Mouse (Mus musculus) olfactory bulb, adult 2 months (tissue): Measurements from ENCODE around the gene 1700003F12Rik. TPM values are rescaled to one million over a fixed set of nuclear protein-coding genes. Genes with fewer than 3 reads are reported as not detected.

Experiments
- H3K27ac ChIP-seq: fragments of 200-500 bp; 2 replicates; pipeline ENCODE4 v1.5.1; 2012; ENCODE audit warnings: low read depth, low read length; ENCODE audit not compliant: insufficient read depth
- H3K4me1 ChIP-seq: fragments of 200-500 bp; 2 replicates; pipeline ENCODE4 v1.6.1; 2012; ENCODE audit warnings: low read length; ENCODE audit not compliant: control insufficient read depth, insufficient read depth
- H3K4me3 ChIP-seq: fragments of 200-500 bp; 2 replicates; pipeline ENCODE4 v1.5.1; 2012; ENCODE audit warnings: mild to moderate bottlenecking, low read depth, low read length, moderate library complexity; ENCODE audit not compliant: insufficient read depth
- CTCF ChIP-seq: fragments of 200-500 bp; IDR thresholded peaks from 2 replicates; pipeline ENCODE4 v1.5.1; 2012; ENCODE audit warnings: low read depth, mild to moderate bottlenecking, low read length, moderate library complexity; ENCODE audit not compliant: insufficient read depth
- POLR2A ChIP-seq: fragments of 200-500 bp; IDR thresholded peaks from 2 replicates; pipeline ENCODE4 v1.6.1; 2012; ENCODE audit warnings: mild to moderate bottlenecking, low read depth, low read length, moderate library complexity; ENCODE audit not compliant: insufficient read depth
- WGBS: fragments of 180-500 bp; shearing (Covaris S2); methylation state at CpG from one replicate; pipeline ENCODE4 v1.1.7; 2018; 5-methylcytosine and 5-hydroxymethylcytosine counted together
- polyA plus RNA-seq: library from polyadenylated mRNA; stranded (reverse); fragments of >200 nt; gene quantifications from 2 replicates; pipeline ENCODE4 v1.2.4, GENCODE M21; 2012; ENCODE audit warnings: low replicate concordance; ENCODE audit not compliant: missing spikeins, insufficient read depth, insufficient read length

Gene 1700003F12Rik
- polyA plus RNA-seq, 1 experiment = not detected

DNA sequence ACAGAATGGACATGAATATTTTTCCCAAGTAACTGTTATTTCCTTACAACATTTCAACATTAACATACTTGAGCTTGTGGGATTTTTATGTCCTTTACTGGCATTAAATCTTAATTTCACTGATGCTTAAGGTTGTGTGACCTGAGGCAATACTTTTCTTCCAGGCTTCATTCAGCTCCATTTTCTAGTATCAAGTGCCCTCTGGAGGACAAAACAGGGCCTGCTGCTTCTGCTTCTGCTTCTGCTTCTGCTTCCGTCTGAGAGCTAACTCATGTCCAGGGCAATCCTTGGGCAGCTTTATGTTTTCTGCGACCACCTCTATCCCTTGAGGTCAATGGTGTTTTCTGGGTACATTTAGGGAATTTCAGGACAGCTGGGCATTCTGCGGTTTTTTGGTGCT, 7.2 kb upstream of the 1700003F12Rik start:
- TF ChIP-seq POLR2A (no peak), CTCF (no peak)
- no peak overlapping the region for H3K27ac ChIP-seq
- H3K4me3 ChIP-seq = no peak overlapping the region
- peaks cover 18% of the 10 kb centered on the region for H3K4me1 ChIP-seq
- WGBS = 70% methylated on average over 3 of the region's 3 CpGs

DNA sequence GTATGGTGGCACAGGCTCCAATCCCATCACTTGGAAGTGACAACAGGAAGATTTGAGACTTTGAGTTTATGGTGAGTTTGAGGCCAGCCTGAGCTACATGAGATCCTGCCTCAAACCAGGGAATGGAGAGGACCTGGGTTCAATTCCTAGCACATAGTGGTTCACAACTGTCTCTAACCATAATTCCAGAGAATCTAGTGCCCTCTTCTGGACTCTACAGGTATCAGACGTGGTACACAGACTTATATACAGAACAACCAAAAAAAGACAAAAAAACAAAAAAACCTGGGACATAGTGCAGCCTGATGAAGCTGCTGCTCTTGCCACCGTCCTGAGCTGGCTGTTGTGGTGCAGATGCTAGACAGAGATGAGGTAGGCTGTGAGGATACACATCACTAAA, 5.3 kb upstream of the 1700003F12Rik start:
- TF ChIP-seq POLR2A = no peak
- no peak for TF ChIP-seq CTCF
- 90% methylated on average over 2 of the region's 2 CpGs for WGBS
- peaks cover 20% of the 10 kb centered on the region for H3K4me1 ChIP-seq
- H3K27ac ChIP-seq = no peak overlapping the region
- no peak overlapping the region for H3K4me3 ChIP-seq

GRCm38 (mm10) chr2:154543567-154544347, 3.1 kb upstream of the 1700003F12Rik start:
- no peak overlapping the region for H3K4me3 ChIP-seq
- peak overlapping the region; percentile 59 for H3K27ac ChIP-seq
- TF ChIP-seq POLR2A (no peak), CTCF (no peak)
- H3K4me1 ChIP-seq = peaks cover 18% of the 10 kb centered on the region
- WGBS = 52% methylated on average over 9 of the region's 9 CpGs

- peaks cover 46% of the 10 kb centered on the region for H3K4me1 ChIP-seq
- WGBS = 71% methylated on average over 3 of the region's 3 CpGs
- TF ChIP-seq POLR2A (no peak), CTCF (no peak)
- H3K4me3 ChIP-seq = no peak overlapping the region
- no peak overlapping the region for H3K27ac ChIP-seq
Measured at GRCm38 (mm10) chr2:154548688-154549087, 1.8 kb downstream of the 1700003F12Rik start.

DNA sequence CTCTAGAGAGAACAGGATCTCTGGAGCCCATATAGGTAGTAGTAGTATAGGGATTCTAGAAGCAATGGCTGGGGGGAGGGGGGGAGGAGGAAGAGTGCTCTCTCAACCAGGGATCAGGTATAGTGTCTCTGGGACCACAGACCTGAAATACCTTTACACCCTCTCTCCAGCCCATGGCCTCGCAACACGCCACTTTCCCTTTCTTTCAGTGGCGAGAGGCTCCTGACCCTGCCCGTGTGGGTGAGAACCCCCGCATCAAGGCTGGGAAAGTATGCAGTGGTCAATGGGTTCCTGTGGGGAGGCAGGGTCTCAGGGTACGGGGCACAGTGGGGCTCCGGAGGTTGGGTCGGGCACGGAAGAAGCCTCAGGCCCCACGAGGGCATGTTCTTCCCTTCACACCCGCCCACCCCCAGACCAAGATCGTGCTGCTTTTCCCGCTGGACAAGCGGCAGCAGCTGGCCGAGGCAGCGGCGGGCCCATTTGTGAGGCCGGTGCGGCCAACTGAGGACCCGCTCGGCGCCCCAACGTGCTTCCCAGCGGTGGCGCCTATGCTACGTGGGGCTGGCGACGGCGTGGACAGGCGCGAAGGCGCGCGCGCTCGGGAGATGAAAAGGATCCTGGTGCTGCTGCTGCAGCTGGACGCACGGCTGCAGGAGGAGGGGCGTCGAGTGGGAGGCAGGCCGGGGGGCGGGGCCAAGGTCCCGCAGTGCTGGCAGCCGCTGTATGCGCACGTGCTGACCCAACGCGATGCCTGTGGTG, 2.4 kb downstream of the 1700003F12Rik start:
- no peak for TF ChIP-seq CTCF
- TF ChIP-seq POLR2A = no peak; the same call in 1 of the 2 replicates
- Histone ChIP-seq H3K27ac (no peak overlapping the region), H3K4me3 (peak overlapping the region; percentile 28), H3K4me1 (peaks cover 43% of the 10 kb centered on the region)
- WGBS = 11% methylated on average over 48 of the region's 48 CpGs

DNA sequence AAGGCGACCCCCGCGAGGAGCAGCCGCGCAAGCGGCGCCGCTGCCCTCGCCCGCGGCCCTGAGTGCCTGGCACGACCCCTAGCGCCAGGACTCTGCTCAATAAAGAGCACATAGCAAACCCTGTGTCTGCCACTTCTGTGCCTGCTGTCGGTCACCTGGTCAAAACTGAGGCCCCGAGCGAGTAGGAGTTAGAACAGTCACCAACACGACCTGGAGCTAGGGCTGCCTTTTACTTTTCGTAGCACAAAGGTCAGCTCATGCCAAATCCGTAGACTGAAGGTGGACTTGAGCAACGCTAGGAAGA, 3.0 kb downstream of the 1700003F12Rik start:
- 14% methylated on average over 20 of the region's 20 CpGs for WGBS
- peak overlapping the region; percentile 28 for H3K4me3 ChIP-seq
- no peak; the same call in 1 of the 2 replicates for TF ChIP-seq POLR2A
- 0 out of 2 replicates have a peak, but pooled peaks have one; percentile 28 for TF ChIP-seq CTCF

DNA sequence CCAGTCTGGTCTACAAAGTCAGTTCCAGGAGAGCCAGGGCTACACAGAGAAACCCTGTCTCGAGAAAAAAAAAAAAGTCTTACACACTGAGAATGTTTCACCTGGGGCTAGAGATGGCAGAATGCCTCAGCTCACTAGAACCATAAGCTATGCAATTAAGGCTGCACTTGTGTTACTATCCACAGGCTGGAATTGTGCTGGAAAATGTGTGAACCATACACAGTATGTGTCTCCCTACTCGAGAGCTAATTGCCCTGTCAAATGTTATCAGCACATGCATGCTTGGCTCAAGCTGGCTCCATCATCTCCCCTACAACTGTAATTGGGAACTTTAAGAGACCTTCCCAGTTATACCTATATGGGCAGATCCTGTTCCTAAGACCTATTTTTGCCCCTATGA, 4.1 kb downstream of the 1700003F12Rik start:
- Histone ChIP-seq H3K4me1 (peaks cover 50% of the 10 kb centered on the region), H3K4me3 (no peak overlapping the region), H3K27ac (no peak overlapping the region)
- WGBS = 56% methylated on average over 2 of the region's 2 CpGs
- no peak for TF ChIP-seq CTCF
- no peak for TF ChIP-seq POLR2A

More for the DNA sequence above, 3.0 kb downstream of the 1700003F12Rik start:
- Histone ChIP-seq H3K27ac (no peak overlapping the region), H3K4me1 (peaks cover 44% of the 10 kb centered on the region)

- 91% methylated on average over 4 of the region's 4 CpGs for WGBS
- 0 out of 2 replicates have a peak within 1 kb of the TSS, but pooled peaks have one; percentile 10 for H3K4me3 ChIP-seq
- TF ChIP-seq CTCF (no peak), POLR2A (no peak)
- H3K4me1 ChIP-seq = peaks cover 55% of the 10 kb centered on the region
- no peak within 1 kb of the TSS; the same call in 1 of the 2 replicates for H3K27ac ChIP-seq
Measured at GRCm38 (mm10) chr2:154551476-154551875, 4.6 kb downstream of the 1700003F12Rik start, which contains the start of gene Actl10. Actl10 (plus strand) TSS chr2:154551776.

DNA sequence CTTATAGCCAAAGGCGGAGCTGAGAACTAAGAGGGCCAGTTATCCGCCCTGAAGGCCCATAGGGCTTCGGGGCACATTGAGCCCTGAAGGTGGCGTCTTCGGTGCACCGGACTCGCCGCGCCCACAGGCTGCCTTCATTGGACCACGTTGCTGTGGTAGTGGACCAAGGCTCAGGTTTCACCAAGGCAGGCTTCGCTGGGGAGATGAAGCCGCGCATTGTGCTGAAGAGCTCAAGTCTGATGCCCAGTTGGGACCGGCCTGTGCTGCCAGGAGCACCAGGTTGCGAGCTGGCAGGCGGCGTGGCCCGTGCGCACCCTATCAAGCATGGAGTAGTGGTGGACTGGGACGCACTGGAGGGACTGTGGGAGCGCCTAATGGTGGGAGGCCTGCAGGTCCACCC, 5.0 kb downstream of the 1700003F12Rik start:
- H3K4me1 ChIP-seq = peaks cover 58% of the 10 kb centered on the region
- WGBS = 59% methylated on average over 21 of the region's 21 CpGs
- H3K27ac ChIP-seq = no peak overlapping the region
- no peak for TF ChIP-seq POLR2A
- TF ChIP-seq CTCF = no peak
- H3K4me3 ChIP-seq = no peak overlapping the region
